Mouse (Mus musculus): ENCODE data around the gene Nav2. TPM values are rescaled to one million over a fixed set of nuclear protein-coding genes. Genes with fewer than 3 reads are reported as not detected.

Gene Nav2
- total and polyA plus RNA-seq, 3 experiments, result under 0.01 TPM; not detected in 2

GRCm38 (mm10) chr7:49058304-49059012 lies 149.9 kb downstream of the Nav2 start:
- DNase-seq (ENCODE audit: extremely low read depth), result no peak
- no peaks in the 10 kb centered on the region for H3K9me3 ChIP-seq (replicated peaks; ENCODE audit: low read length)
- no peak overlapping the region for H3K4me2 ChIP-seq (ENCODE audit: insufficient read depth, low read depth, poor library complexity, severe bottlenecking)
- TF ChIP-seq ZC3H11A (IDR thresholded peaks at IDR 0.05; ENCODE audit: low read depth, low read length) (no peak), ZNF384 (IDR thresholded peaks at IDR 0.05; ENCODE audit: low read depth, low read length) (no peak), MAX (IDR thresholded peaks at IDR 0.05; ENCODE audit: low read length) (no peak), POLR2A (IDR thresholded peaks at IDR 0.05; ENCODE audit: low read depth, low read length) (no peak), ELF1 (IDR thresholded peaks at IDR 0.05; ENCODE audit: low read depth, low read length) (no peak), RCOR1 (conservative IDR thresholded peaks at IDR 0.05; ENCODE audit: low read depth, low read length) (no peak), USF1 (IDR thresholded peaks at IDR 0.05; ENCODE audit: low read depth, low read length) (no peak), CHD2 (IDR thresholded peaks at IDR 0.05; ENCODE audit: low read length) (no peak), ZMIZ1 (IDR thresholded peaks at IDR 0.05; ENCODE audit: low read depth, low read length) (no peak), MAFK (IDR thresholded peaks at IDR 0.05; ENCODE audit: insufficient replicate concordance, low read length) (no peak), BHLHE40 (IDR thresholded peaks at IDR 0.05; ENCODE audit: low read depth, low read length) (no peak), KAT2A (IDR thresholded peaks at IDR 0.05; ENCODE audit: insufficient replicate concordance, low read length) (no peak), MAZ (IDR thresholded peaks at IDR 0.05; ENCODE audit: low read depth, low read length) (no peak), MYC (IDR thresholded peaks at IDR 0.05; ENCODE audit: low read depth, low read length) (no peak), SMC3 (IDR thresholded peaks at IDR 0.05; ENCODE audit: low read depth, low read length) (no peak), PAX5 (IDR thresholded peaks at IDR 0.05; ENCODE audit: low read length) (no peak), ZKSCAN1 (IDR thresholded peaks at IDR 0.05; ENCODE audit: borderline replicate concordance, low read depth, low read length) (no peak)
- no peak overlapping the region for H3K27ac ChIP-seq (ENCODE audit: insufficient read depth, low read depth)
- in situ Hi-C loops (cut with MboI; ENCODE audit: low pct_ligation_motif_present, low pct_unique_long_range_greater_than_20kb, low sequenced_read_pairs), result no loop called here
- dilution Hi-C loops (cut with MboI; ENCODE audit: extremely low pct_ligation_motif_present, extremely low pct_unique_long_range_greater_than_20kb, low sequenced_read_pairs), result no loop called here
- no peak overlapping the region for H3K9ac ChIP-seq (ENCODE audit: insufficient read depth, low read depth)
- H3K79me2 ChIP-seq (replicated peaks; ENCODE audit: control insufficient read depth, extremely low read depth, insufficient read depth, poor library complexity, severe bottlenecking), result no peaks in the 10 kb centered on the region
- H3K4me1 ChIP-seq (ENCODE audit: control insufficient read depth in 1 of 2, insufficient read depth in 2 of 2), result no peaks in the 10 kb centered on the region
- H3K27me3 ChIP-seq (replicated peaks), result peaks cover 87% of the 10 kb centered on the region
- no peaks in the 10 kb centered on the region for H3K36me3 ChIP-seq (replicated peaks in 1 of 2; ENCODE audit: control insufficient read depth in 1 of 2, insufficient read depth in 1 of 2, low read length in 1 of 2)
- no peak overlapping the region for H3K4me3 ChIP-seq (replicated peaks in 1 of 3; ENCODE audit: low read depth in 2 of 3, low read length in 2 of 3, poor library complexity in 1 of 3)

- DNase-seq (ENCODE audit: extremely low read depth), result no peak
- in situ Hi-C loops (cut with MboI; ENCODE audit: low pct_ligation_motif_present, low pct_unique_long_range_greater_than_20kb, low sequenced_read_pairs), result no loop called here
- no peaks in the 10 kb centered on the region for H3K79me2 ChIP-seq (replicated peaks; ENCODE audit: control insufficient read depth, extremely low read depth, insufficient read depth, poor library complexity, severe bottlenecking)
- dilution Hi-C loops (cut with MboI; ENCODE audit: extremely low pct_ligation_motif_present, extremely low pct_unique_long_range_greater_than_20kb, low sequenced_read_pairs), result no loop called here
- H3K9ac ChIP-seq (ENCODE audit: insufficient read depth, low read depth), result no peak overlapping the region
- TF ChIP-seq MYC (IDR thresholded peaks at IDR 0.05; ENCODE audit: low read depth, low read length) (no peak), ZC3H11A (IDR thresholded peaks at IDR 0.05; ENCODE audit: low read depth, low read length) (no peak), ZKSCAN1 (IDR thresholded peaks at IDR 0.05; ENCODE audit: borderline replicate concordance, low read depth, low read length) (no peak), ZMIZ1 (IDR thresholded peaks at IDR 0.05; ENCODE audit: low read depth, low read length) (no peak), CHD2 (IDR thresholded peaks at IDR 0.05; ENCODE audit: low read length) (no peak), MXI1 (IDR thresholded peaks at IDR 0.05; ENCODE audit: low read depth, low read length) (no peak), USF1 (IDR thresholded peaks at IDR 0.05; ENCODE audit: low read depth, low read length) (no peak), HCFC1 (IDR thresholded peaks at IDR 0.05; ENCODE audit: low read depth, low read length) (no peak), NRF1 (IDR thresholded peaks at IDR 0.05; ENCODE audit: low read depth, low read length) (no peak), RCOR1 (conservative IDR thresholded peaks at IDR 0.05; ENCODE audit: low read depth, low read length) (no peak), SMC3 (IDR thresholded peaks at IDR 0.05; ENCODE audit: low read depth, low read length) (no peak), MAZ (IDR thresholded peaks at IDR 0.05; ENCODE audit: low read depth, low read length) (no peak), NELFE (IDR thresholded peaks at IDR 0.05; ENCODE audit: low read depth, low read length) (no peak), GABPA (IDR thresholded peaks at IDR 0.05; ENCODE audit: insufficient replicate concordance, low read depth, low read length) (no peak), MAFK (IDR thresholded peaks at IDR 0.05; ENCODE audit: insufficient replicate concordance, low read length) (no peak), JUN (IDR thresholded peaks at IDR 0.05; ENCODE audit: insufficient read depth, low read depth, low read length) (no peak), JUND (conservative IDR thresholded peaks at IDR 0.05; ENCODE audit: low read depth, low read length) (no peak), TCF12 (IDR thresholded peaks at IDR 0.05; ENCODE audit: low read depth, low read length) (no peak)
- peaks cover 83% of the 10 kb centered on the region for H3K27me3 ChIP-seq (replicated peaks)
- H3K4me1 ChIP-seq (ENCODE audit: control insufficient read depth in 1 of 2, insufficient read depth in 2 of 2), result no peaks in the 10 kb centered on the region
- H3K27ac ChIP-seq (ENCODE audit: insufficient read depth, low read depth), result no peak overlapping the region
- no peak overlapping the region for H3K4me3 ChIP-seq (replicated peaks in 1 of 3; ENCODE audit: low read depth in 2 of 3, low read length in 2 of 3, poor library complexity in 1 of 3)
- no peaks in the 10 kb centered on the region for H3K36me3 ChIP-seq (replicated peaks in 1 of 2; ENCODE audit: control insufficient read depth in 1 of 2, insufficient read depth in 1 of 2, low read length in 1 of 2)
- H3K4me2 ChIP-seq (ENCODE audit: insufficient read depth, low read depth, poor library complexity, severe bottlenecking), result no peak overlapping the region
- H3K9me3 ChIP-seq (replicated peaks; ENCODE audit: low read length), result no peaks in the 10 kb centered on the region
These were observed 156.4 kb downstream of the Nav2 start for GRCm38 (mm10) chr7:49064792-49065521.
